Mouse (Mus musculus) cerebellum, adult 2 months (tissue): ENCODE results near the gene Lrrc38.

ENCODE experiments used
- CTCF ChIP-seq: fragments of 200-500 bp; IDR thresholded peaks from 2 replicates; pipeline ENCODE4 v1.5.1; 2011; ENCODE audit warnings: low read depth, mild to moderate bottlenecking, control low read depth, low read length, moderate library complexity, borderline replicate concordance; ENCODE audit not compliant: insufficient read depth
- POLR2A ChIP-seq: fragments of 200-500 bp; IDR thresholded peaks from 2 replicates; pipeline ENCODE4 v1.6.1; 2011; ENCODE audit warnings: low read length, control low read depth, borderline replicate concordance; ENCODE audit not compliant: insufficient read depth

DNA sequence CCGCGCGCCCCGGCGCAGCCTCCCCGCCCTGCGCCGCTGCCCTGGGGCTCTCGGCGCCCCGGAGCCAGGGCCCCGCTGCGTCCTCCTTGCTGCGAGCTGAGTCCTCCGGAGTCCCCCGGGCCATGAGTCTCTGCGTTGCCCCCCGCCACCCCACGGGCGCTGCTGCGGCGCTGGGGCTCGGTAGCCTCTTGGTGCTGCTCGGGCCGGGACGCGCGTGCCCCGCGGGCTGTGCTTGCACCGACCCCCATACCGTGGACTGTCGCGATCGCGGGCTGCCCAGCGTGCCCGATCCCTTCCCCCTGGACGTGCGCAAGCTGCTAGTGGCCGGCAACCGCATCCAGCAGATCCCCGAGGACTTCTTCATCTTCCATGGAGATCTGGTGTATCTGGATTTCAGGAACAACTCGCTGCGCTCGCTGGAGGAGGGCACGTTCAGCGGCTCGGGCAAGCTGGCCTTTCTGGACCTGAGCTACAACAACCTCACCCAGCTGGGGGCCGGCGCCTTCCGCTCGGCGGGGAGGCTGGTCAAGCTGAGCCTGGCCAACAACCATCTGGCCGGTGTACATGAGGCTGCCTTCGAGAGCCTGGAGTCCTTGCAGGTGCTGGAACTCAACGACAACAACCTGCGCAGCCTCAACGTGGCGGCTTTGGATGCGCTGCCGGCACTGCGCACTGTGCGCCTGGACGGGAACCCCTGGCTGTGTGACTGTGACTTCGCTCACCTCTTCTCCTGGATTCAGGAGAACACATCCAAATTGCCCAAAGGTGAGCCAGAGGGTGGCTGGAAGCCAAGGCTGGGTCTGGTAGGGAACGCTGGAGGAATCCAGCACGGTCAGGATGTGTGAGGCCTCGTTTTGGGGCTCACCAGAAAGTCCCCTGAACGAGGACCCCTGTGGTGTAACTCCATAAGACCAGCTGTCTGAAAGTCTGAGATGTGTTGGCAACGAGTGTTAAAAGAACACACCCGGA is 774 bp downstream of the Lrrc38 start:
- TF ChIP-seq POLR2A, result no peak
- TF ChIP-seq CTCF, result no peak
